Mouse (Mus musculus) forebrain, embryonic 14.5 days (tissue): ENCODE results near the gene Wiz. TPM values are rescaled to one million over a fixed set of nuclear protein-coding genes. Genes with fewer than 3 reads are reported as not detected.

Experiments
- ATAC-seq: fragments of 200-750 bp; cut with Nextera tagmentation; 2 replicates; pipeline ENCODE4 v1.8.0; 2017; ENCODE audit warnings: mild to moderate bottlenecking, moderate library complexity
- DNase-seq: peaks from one replicate; pipeline ENCODE4 v3.0.0-alpha.2; 2015; ENCODE audit warnings: low spot score
- H3K27ac ChIP-seq: fragments of 300-500 bp; sonication (generic); 2 replicates; pipeline ENCODE4 v1.5.1; 2014; ENCODE audit warnings: low read depth, mild to moderate bottlenecking, control low read depth, low read length, moderate library complexity
- H3K27me3 ChIP-seq: fragments of 300-500 bp; sonication (generic); replicated peaks from 2 replicates; pipeline ENCODE4 v1.6.1; 2014; ENCODE audit warnings: low read length, control low read depth, mixed read lengths; ENCODE audit not compliant: control insufficient read depth, insufficient read depth
- H3K36me3 ChIP-seq: fragments of 300-500 bp; sonication (generic); 2 replicates; pipeline ENCODE4 v1.6.1; 2014; ENCODE audit warnings: low read length, control low read depth; ENCODE audit not compliant: control insufficient read depth, insufficient read depth
- H3K4me1 ChIP-seq: fragments of 300-500 bp; sonication (generic); 2 replicates; pipeline ENCODE4 v1.6.1; 2014; ENCODE audit warnings: antibody characterized with exemption, low read length, control low read depth; ENCODE audit not compliant: control insufficient read depth, insufficient read depth
- H3K4me2 ChIP-seq: fragments of 300-500 bp; sonication (generic); 2 replicates; pipeline ENCODE4 v1.6.1; 2014; ENCODE audit warnings: mild to moderate bottlenecking, control low read depth, low read length
- H3K4me3 ChIP-seq: fragments of 300-500 bp; sonication (generic); 2 replicates; pipeline ENCODE4 v1.5.1; 2014; ENCODE audit warnings: low read depth, low read length, control low read depth
- H3K9ac ChIP-seq: fragments of 300-500 bp; sonication (generic); 2 replicates; pipeline ENCODE4 v1.6.1; 2014; ENCODE audit warnings: mild to moderate bottlenecking, low read length, control low read depth, moderate library complexity
- H3K9me3 ChIP-seq: fragments of 300-500 bp; sonication (generic); replicated peaks from 2 replicates; pipeline ENCODE4 v1.6.1; 2016; ENCODE audit warnings: low read length, control low read depth, mixed read lengths; ENCODE audit not compliant: control insufficient read depth
- WGBS: fragments of 180-500 bp; shearing (Covaris S2); extraction: QIAGEN DNeasy Blood & Tissue Kit; methylation state at CpG from one replicate; pipeline ENCODE4 v1.1.7; 2014; 5-methylcytosine and 5-hydroxymethylcytosine counted together
- polyA plus RNA-seq: library from polyadenylated mRNA; unstranded; fragments of >200 nt; fragmentation: Nextera tagmentation; extraction: Ambion mirVana; gene quantifications from 2 replicates; pipeline ENCODE4 v1.2.1, GENCODE M21; 2014

The Wiz gene
- polyA plus RNA-seq = 29.2 and 35.6 TPM in 2 replicates

DNA sequence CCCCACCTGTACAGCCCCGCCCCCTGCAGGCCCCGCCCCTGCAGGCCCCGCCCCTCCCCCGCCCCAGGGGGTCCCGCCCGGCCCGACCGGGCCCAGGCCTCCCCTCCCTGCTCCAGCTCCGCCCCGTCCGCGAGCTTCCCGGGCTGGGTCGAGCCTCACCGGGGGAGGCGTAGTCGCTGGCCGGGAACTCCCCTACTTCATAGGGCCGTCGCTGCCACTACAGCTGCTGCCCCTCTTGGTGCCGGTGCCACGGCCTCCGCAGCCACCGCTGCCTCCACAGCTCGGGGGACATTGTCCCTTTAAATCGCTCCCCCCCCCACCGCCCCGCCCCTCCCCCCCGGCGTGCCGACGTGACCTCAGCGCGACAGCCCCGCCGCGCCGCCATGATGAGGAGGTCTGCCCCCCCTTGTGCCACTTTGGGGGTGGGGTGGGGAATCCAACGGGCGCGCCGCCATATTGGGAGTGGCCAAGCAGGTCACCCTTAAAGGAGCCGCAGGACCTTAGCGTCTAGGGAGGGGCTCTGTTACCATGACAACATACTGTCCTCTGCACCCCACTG is at the start of gene Wiz:
Gene Wiz, minus strand, starts transcription at position 339 of the 559 bp plus-strand sequence.
- peaks cover 31% of the 10 kb centered on the region for H3K27me3 ChIP-seq
- ATAC-seq (peak; percentile 91), DNase-seq (peak; percentile 96)
- H3K4me2 ChIP-seq = peak within 1 kb of the TSS; percentile 85
- no peaks in the 10 kb centered on the region for H3K9me3 ChIP-seq
- 0 out of 2 replicates have a peak, but pooled peaks cover 3% of the 10 kb centered on the region for H3K4me1 ChIP-seq
- peak within 1 kb of the TSS; percentile 86 for H3K9ac ChIP-seq
- WGBS = 1% methylated on average over 28 of the region's 44 CpGs
- H3K4me3 ChIP-seq = peak within 1 kb of the TSS; percentile 76
- peak within 1 kb of the TSS; percentile 72; the same call in 1 of the 2 replicates for H3K27ac ChIP-seq
- H3K36me3 ChIP-seq = peaks cover 18% of the 10 kb centered on the region

GRCm38 (mm10) chr17:32437106-32437505 is 47.9 kb upstream of the Wiz start:
- Histone ChIP-seq H3K4me2 (no peak overlapping the region), H3K9me3 (no peaks in the 10 kb centered on the region), H3K9ac (no peak overlapping the region), H3K36me3 (no peaks in the 10 kb centered on the region), H3K27ac (no peak overlapping the region), H3K4me3 (no peak overlapping the region), H3K4me1 (no peaks in the 10 kb centered on the region), H3K27me3 (no peaks in the 10 kb centered on the region)
- 94% methylated on average over 4 of the region's 4 CpGs for WGBS
- DNase-seq = no peak
- no peak for ATAC-seq

DNA sequence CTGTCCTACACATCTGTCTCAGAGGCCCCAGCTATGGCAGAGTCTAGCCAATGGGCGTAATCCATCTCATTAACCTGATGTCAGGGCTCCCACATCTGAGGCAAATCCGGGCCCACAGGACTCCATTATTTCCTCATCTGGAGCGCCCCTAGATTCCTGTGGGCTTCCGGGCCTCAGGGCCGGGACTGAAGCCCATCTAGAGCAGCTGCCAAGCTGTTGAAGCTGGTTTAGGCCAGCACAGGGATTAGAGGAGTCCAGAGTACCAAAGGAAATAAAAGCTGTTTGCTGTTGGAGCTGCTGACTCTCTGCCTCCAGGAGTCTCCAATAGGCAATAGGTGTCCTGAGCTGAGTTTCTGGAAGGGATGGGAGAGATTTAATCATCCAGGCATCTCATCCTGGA is 45.9 kb upstream of the Wiz start:
- Histone ChIP-seq H3K9ac (no peak overlapping the region), H3K4me2 (no peak overlapping the region), H3K27me3 (no peaks in the 10 kb centered on the region), H3K4me3 (no peak overlapping the region), H3K36me3 (no peaks in the 10 kb centered on the region), H3K4me1 (no peaks in the 10 kb centered on the region), H3K9me3 (no peaks in the 10 kb centered on the region), H3K27ac (no peak overlapping the region)
- WGBS = 61% methylated on average over 5 of the region's 5 CpGs
- ATAC-seq (no peak), DNase-seq (no peak)

DNA sequence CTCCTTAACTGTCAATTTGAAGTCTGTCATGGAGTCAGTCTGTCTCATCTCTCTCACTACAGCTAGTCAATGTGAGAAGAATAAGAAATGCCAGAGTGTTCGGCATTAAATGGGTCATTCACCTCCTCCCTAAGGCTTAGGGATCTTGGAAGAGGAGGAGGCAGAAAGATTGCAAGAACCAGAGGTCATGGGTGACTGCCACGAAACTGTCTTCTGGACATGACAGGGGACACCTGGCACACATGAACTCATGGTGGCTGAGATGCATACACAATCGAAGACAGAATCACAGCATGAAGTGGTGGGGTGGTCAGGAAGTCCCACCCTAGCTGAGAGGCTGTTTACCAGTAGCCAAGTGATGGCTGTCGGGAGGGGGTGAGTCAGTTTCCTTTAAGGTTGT is 45.1 kb upstream of the Wiz start:
- 80% methylated on average over 4 of the region's 4 CpGs for WGBS
- Histone ChIP-seq H3K4me1 (no peaks in the 10 kb centered on the region), H3K27me3 (no peaks in the 10 kb centered on the region), H3K36me3 (no peaks in the 10 kb centered on the region), H3K9me3 (no peaks in the 10 kb centered on the region), H3K4me2 (no peak overlapping the region), H3K9ac (no peak overlapping the region), H3K27ac (no peak overlapping the region), H3K4me3 (no peak overlapping the region)
- DNase-seq = no peak
- no peak for ATAC-seq

DNA sequence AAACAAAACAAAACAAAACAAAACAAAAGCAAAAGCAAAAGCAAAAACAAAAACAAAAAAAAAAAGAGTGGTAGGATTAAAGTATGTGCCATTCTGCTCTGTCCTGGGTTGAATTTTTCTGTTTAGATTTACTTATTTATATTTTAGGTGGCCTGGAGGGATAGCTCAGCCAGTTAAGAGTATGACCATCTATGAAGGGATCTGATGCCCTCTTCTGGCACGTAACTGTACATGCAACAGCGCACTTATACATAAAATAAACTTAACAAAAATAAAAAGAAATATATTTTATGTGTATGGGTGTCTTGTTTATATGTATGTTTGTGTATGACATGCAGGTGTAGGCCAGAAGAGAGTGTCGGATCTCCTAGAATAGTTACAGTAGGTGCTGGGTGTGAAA is 42.7 kb upstream of the Wiz start:
- ATAC-seq (no peak), DNase-seq (peak; percentile 60)
- Histone ChIP-seq H3K9me3 (no peaks in the 10 kb centered on the region), H3K4me3 (no peak overlapping the region), H3K9ac (no peak overlapping the region), H3K4me2 (no peak overlapping the region), H3K27ac (no peak overlapping the region), H3K4me1 (no peaks in the 10 kb centered on the region), H3K27me3 (no peaks in the 10 kb centered on the region), H3K36me3 (no peaks in the 10 kb centered on the region)
- WGBS = 53% methylated on average over 3 of the region's 3 CpGs

DNA sequence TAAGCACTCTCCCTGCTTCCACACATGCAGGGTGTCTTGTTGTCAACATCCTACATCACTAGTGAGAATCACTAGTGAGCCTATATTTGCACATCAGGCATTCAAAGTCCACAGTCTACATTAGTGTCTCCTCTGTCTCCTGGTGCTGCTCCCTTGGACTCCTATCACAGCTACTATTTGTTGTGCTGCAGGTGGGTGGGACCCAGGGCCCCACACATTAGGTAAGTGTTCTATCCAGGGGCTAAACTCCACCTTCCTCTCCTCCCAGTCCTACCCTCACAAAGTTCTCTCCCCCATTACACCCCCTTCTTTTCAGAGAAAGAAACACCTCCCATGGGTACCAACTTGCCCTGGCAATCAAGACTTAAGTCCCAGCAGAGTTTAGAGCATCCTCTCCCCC is 37.4 kb upstream of the Wiz start:
- no peaks in the 10 kb centered on the region for H3K9me3 ChIP-seq
- no peak overlapping the region for H3K27ac ChIP-seq
- no peak overlapping the region for H3K9ac ChIP-seq
- H3K4me3 ChIP-seq = no peak overlapping the region
- ATAC-seq = no peak
- no peak overlapping the region for H3K4me2 ChIP-seq
- no peaks in the 10 kb centered on the region for H3K4me1 ChIP-seq
- H3K27me3 ChIP-seq = no peaks in the 10 kb centered on the region
- no peak for DNase-seq
- no peaks in the 10 kb centered on the region for H3K36me3 ChIP-seq

DNA sequence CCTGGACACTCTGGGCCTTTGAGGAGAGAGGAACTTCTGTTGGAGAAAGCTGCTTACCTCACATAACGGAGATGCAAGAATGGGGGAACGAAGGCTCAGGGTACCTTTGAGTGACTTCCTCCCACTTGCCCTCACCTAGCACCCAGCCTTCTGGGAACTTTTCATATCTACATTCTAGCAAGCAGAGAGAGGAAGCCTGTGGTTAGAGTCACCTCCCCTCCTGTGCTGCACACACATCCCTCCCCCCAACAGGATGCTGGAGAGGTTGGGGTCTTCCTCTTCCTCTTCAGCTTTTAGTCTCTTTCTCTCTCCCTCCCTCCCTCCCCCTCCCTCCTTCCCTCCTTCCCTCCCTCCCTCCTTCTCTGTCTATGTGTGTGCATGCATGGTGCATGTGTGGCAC is 34.8 kb upstream of the Wiz start, which contains the start of gene Pglyrp2:
Gene Pglyrp2, minus strand, starts transcription at position 134 of the 400 bp plus-strand sequence.
- WGBS = 83% methylated on average over 2 of the region's 2 CpGs
- Histone ChIP-seq H3K9me3 (no peaks in the 10 kb centered on the region), H3K27me3 (no peaks in the 10 kb centered on the region), H3K4me2 (no peak within 1 kb of the TSS), H3K36me3 (no peaks in the 10 kb centered on the region), H3K27ac (no peak within 1 kb of the TSS), H3K4me3 (no peak within 1 kb of the TSS), H3K9ac (no peak within 1 kb of the TSS), H3K4me1 (no peaks in the 10 kb centered on the region)
- ATAC-seq (no peak), DNase-seq (no peak)

DNA sequence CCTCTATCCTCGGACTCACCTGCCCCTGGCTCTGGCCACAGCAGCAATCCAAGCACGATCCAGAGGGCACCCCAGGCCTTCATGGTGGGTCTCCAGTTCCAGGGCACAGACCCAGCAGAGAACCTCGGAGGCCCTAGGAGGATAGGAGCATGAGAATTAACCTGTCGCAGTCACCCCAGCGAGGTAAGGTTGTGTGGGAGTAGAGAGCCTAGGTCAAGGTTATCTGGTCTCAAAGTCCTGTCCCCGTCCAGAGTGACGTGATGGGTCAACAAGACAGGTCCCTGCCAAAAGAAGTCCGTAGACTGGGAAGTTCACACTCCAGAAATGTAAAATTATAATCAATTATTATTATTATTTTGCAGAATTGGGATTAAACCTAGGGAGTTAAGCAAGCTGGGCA is 31.5 kb upstream of the Wiz start:
- WGBS = 87% methylated on average over 8 of the region's 8 CpGs
- no peak overlapping the region for H3K4me2 ChIP-seq
- no peaks in the 10 kb centered on the region for H3K9me3 ChIP-seq
- H3K4me3 ChIP-seq = no peak overlapping the region
- ATAC-seq (no peak), DNase-seq (no peak)
- no peak overlapping the region for H3K27ac ChIP-seq
- H3K4me1 ChIP-seq = no peaks in the 10 kb centered on the region
- no peaks in the 10 kb centered on the region for H3K36me3 ChIP-seq
- peaks cover 1% of the 10 kb centered on the region; the same call in 1 of the 2 replicates for H3K27me3 ChIP-seq
- no peak overlapping the region for H3K9ac ChIP-seq

GRCm38 (mm10) chr17:32419989-32420388 is 30.8 kb upstream of the Wiz start:
- H3K4me2 ChIP-seq = no peak overlapping the region
- ATAC-seq = no peak
- H3K9ac ChIP-seq = no peak overlapping the region
- DNase-seq = no peak
- no peaks in the 10 kb centered on the region for H3K36me3 ChIP-seq
- 73% methylated on average over 2 of the region's 2 CpGs for WGBS
- no peak overlapping the region for H3K27ac ChIP-seq
- peaks cover 5% of the 10 kb centered on the region; the same call in 1 of the 2 replicates for H3K27me3 ChIP-seq
- H3K4me1 ChIP-seq = no peaks in the 10 kb centered on the region
- no peaks in the 10 kb centered on the region for H3K9me3 ChIP-seq
- H3K4me3 ChIP-seq = no peak overlapping the region
